ENCODE assay signal across 16 mouse cellular contexts in the genomic region with DNA sequence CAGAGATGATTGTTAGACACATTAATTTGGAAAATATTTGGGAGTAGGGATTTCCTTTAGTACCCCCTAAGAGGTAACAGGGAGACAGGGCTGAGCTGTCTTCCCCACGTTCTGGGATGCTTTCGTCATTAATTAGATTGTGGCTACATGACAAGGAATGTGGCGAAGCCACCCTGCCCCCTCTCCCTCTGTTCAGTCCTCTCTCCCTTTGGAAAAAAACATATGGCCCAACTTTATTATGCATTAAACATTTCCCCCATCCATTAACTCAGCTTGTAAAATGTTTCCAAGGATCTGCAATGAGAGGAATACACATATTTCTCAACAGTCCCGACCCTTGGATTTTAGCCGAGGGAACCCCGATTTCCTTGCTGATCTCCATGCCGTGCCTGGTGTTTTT. TPM values are rescaled to one million over a fixed set of nuclear protein-coding genes. Genes with fewer than 3 reads are reported as not detected.
DNase-seq lines count a peak whose midpoint lies in the region; ATAC-seq and TF ChIP-seq lines count a peak whose summit lies in the region.
"Had no signal": no experiment of that assay in that cellular context is flagged by ENCODE, and none has a peak within 500 bp of the region (broad histone marks: within the 10 kb centered on the region; RNA-seq: fewer than 3 reads in every experiment).

No protein-coding gene starts in this region.

- 0 out of 2 replicates have a peak overlapping the region, but pooled peaks have one; percentile 1 for H3K4me2 ChIP-seq in intestine, embryonic 16.5 days (ENCODE audit: low read depth, low read length)
- no peak overlapping the region for H3K4me2 ChIP-seq in intestine, postnatal 0 days (replicated peaks; ENCODE audit: low read depth)
- H3K4me2 ChIP-seq in limb, embryonic 12.5 days, result peak overlapping the region; percentile 35
- H3K4me2 ChIP-seq: hindbrain, embryonic 15.5 days; midbrain, embryonic 12.5 days had no signal

- H3K9ac ChIP-seq in intestine, embryonic 16.5 days (ENCODE audit: low read depth, low read length), result no peak overlapping the region
- H3K9ac ChIP-seq in intestine, postnatal 0 days (ENCODE audit: low read depth, low read length), result no peak overlapping the region
- no peak overlapping the region for H3K9ac ChIP-seq in limb, embryonic 12.5 days (replicated peaks)
- H3K9ac ChIP-seq: hindbrain, embryonic 15.5 days; midbrain, embryonic 12.5 days had no signal

- H3K27me3 ChIP-seq in intestine, embryonic 16.5 days (replicated peaks; ENCODE audit: control insufficient read depth, insufficient read depth, low read length), result no peaks in the 10 kb centered on the region
- no peaks in the 10 kb centered on the region for H3K27me3 ChIP-seq in intestine, postnatal 0 days (replicated peaks; ENCODE audit: control insufficient read depth, insufficient read depth, low read length)
- H3K27me3 ChIP-seq in limb, embryonic 12.5 days, result no peaks in the 10 kb centered on the region
- H3K27me3 ChIP-seq: hindbrain, embryonic 15.5 days; midbrain, embryonic 12.5 days had no signal

- WGBS in intestine, embryonic 16.5 days, result 49% methylated on average over 7 of the region's 7 CpGs
- 49% methylated on average over 7 of the region's 7 CpGs for WGBS in intestine, postnatal 0 days
- WGBS in limb, embryonic 12.5 days, result 27% methylated on average over 7 of the region's 7 CpGs

- no peak for ATAC-seq in intestine, embryonic 16.5 days
- ATAC-seq in intestine, postnatal 0 days, result no peak
- ATAC-seq in limb, embryonic 12.5 days (ENCODE audit: insufficient number of reproducible peaks, insufficient read depth, low FRiP score, low TSS enrichment, low read depth), result peak; percentile 82

- DNase-seq in brain, adult 2 months (ENCODE audit: low read depth, low spot score), result peak; percentile 23
- DNase-seq in forelimb bud, embryonic 11.5 days (ENCODE audit: low read depth, low spot score), result peak; percentile 60
- DNase-seq in testis, postnatal 14 days (ENCODE audit: low spot score), result no peak
- DNase-seq in left cerebral cortex, adult 18-20 months (ENCODE audit: low spot score in 2 of 2), result no peak
- no peak for DNase-seq in adrenal gland, postnatal 10 days
- DNase-seq: cerebellum, adult 9-10 months; heart, adult 11 months; heart, postnatal 10 days; lung, postnatal 10 days had no signal

- H3K36me3 ChIP-seq in intestine, embryonic 16.5 days (ENCODE audit: control insufficient read depth, insufficient read depth, low read length), result no peaks in the 10 kb centered on the region
- no peaks in the 10 kb centered on the region for H3K36me3 ChIP-seq in intestine, postnatal 0 days (ENCODE audit: control insufficient read depth, insufficient read depth)
- H3K36me3 ChIP-seq in limb, embryonic 12.5 days, result no peaks in the 10 kb centered on the region
- H3K36me3 ChIP-seq: hindbrain, embryonic 15.5 days; midbrain, embryonic 12.5 days had no signal

- H3K4me1 ChIP-seq in intestine, embryonic 16.5 days (ENCODE audit: control insufficient read depth, insufficient read depth, low read length), result no peaks in the 10 kb centered on the region
- H3K4me1 ChIP-seq in intestine, postnatal 0 days (replicated peaks; ENCODE audit: control insufficient read depth, insufficient read depth, low read length), result no peaks in the 10 kb centered on the region
- H3K4me1 ChIP-seq in limb, embryonic 12.5 days (replicated peaks), result peaks cover 14% of the 10 kb centered on the region
- H3K4me1 ChIP-seq: hindbrain, embryonic 15.5 days; midbrain, embryonic 12.5 days had no signal

- H3K27ac ChIP-seq in intestine, embryonic 16.5 days (ENCODE audit: low read length), result no peak overlapping the region
- H3K27ac ChIP-seq in intestine, postnatal 0 days (ENCODE audit: low read depth, low read length), result no peak overlapping the region
- H3K27ac ChIP-seq in limb, embryonic 12.5 days, result peak overlapping the region; percentile 76
- H3K27ac ChIP-seq: hindbrain, embryonic 15.5 days; midbrain, embryonic 12.5 days had no signal

- TF ChIP-seq CTCF in intestine, postnatal 0 days (IDR thresholded peaks at IDR 0.05; ENCODE audit: low read depth), result no peak

- H3K9me3 ChIP-seq in intestine, embryonic 16.5 days (ENCODE audit: control insufficient read depth, low read length), result no peaks in the 10 kb centered on the region
- 0 out of 2 replicates have a peak, but pooled peaks cover 3% of the 10 kb centered on the region for H3K9me3 ChIP-seq in intestine, postnatal 0 days (ENCODE audit: control insufficient read depth)
- peaks cover 11% of the 10 kb centered on the region for H3K9me3 ChIP-seq in limb, embryonic 12.5 days
- H3K9me3 ChIP-seq: hindbrain, embryonic 15.5 days had no signal

- no peak overlapping the region for H3K4me3 ChIP-seq in intestine, embryonic 16.5 days (ENCODE audit: low read length)
- H3K4me3 ChIP-seq in intestine, postnatal 0 days (ENCODE audit: low read depth, low read length), result no peak overlapping the region
- H3K4me3 ChIP-seq in limb, embryonic 12.5 days (replicated peaks), result no peak overlapping the region
- H3K4me3 ChIP-seq: hindbrain, embryonic 15.5 days; midbrain, embryonic 12.5 days had no signal

RNA-seq across cellular contexts. Expression of a gene that starts 35.0 kb away (rescaled TPM):
- polyA plus RNA-seq in intestine, embryonic 16.5 days (2015; fragmentation: Nextera tagmentation; extraction: Ambion mirVana), result not detected in 2 replicates
- polyA plus RNA-seq in intestine, postnatal 0 days (2015; fragmentation: Nextera tagmentation; extraction: Ambion mirVana), result not detected in 2 replicates
- polyA plus RNA-seq in limb, embryonic 12.5 days (2016; fragmentation: Nextera tagmentation; extraction: Ambion mirVana), result not detected in 2 replicates
- total RNA-seq in left cerebral cortex, adult 18-20 months (2021), result not detected
- not detected for total RNA-seq in adrenal gland, postnatal 10 days (2021)
- total RNA-seq: heart, postnatal 10 days; MEL had no signal
- polyA plus RNA-seq: spleen, adult 2 months had no signal

Comparison
In these comparisons a context has a peak if more than half of its experiments do, and no peak if none do; other contexts are left out.
1. DNase-seq: peak in brain, adult 2 months (single experiment) and forelimb bud, embryonic 11.5 days (single experiment); none in testis, postnatal 14 days (single experiment), left cerebral cortex, adult 18-20 months (0 of 2) and adrenal gland, postnatal 10 days (single experiment).